Mouse (Mus musculus): ENCODE measurements around the gene Zfp729b. TPM values are rescaled to one million over a fixed set of nuclear protein-coding genes. Genes with fewer than 3 reads are reported as not detected.
A peak's percentile ranks its signal among the peaks of the same experiment; 100 is the strongest.

Gene Zfp729b
- total RNA-seq (2021) (1 to 10 TPM; 3.5 to 3.9 TPM), polyA plus RNA-seq (2012; rRNA removed) (0.49 and 0.91 TPM in 2 replicates)
- long read RNA-seq, full-length matches to known transcripts = 3 of 3 reads
- long read RNA-seq, partial matches to known transcripts = 0 of 3 reads
- long read RNA-seq, other reads (novel, unspliced or antisense) = 0 of 3 reads

DNA sequence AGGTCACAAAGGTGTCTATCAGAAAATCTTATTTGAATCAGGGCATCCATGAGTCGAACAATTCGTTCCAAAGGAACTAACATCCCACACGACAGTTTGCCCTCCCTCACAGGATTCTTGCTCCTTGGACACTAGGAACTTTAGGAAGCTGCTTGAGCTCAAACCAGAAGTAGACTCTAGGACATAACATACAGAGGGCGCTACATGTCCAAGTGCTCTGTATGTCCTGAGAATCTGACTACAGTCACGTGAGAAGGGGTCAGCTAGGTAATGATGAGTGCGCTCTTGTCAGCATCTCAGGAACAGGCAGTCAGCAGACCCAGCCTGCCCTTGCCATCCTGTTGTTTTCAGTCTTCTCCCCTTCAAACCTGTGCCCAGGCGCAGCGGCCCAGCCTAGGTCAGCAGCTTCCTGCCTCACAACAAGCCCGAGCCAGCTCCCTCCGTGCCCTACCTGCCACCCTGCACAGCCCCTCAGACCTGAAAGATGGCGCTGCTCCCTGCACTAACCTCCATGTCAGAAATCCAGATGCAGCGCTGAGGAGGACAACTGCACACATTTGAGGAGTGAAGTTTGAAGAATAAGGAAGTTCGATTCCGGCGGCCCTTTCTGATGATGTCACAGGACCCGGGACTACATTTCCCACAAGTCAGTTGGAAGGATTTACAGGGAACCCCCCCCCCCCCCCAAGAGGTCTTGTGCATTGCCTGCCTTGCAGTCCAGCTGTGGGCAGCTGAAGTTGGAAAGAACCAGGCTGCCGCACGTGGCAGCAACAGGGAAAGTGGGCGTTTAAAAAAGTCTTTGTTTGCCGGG lies at the start of gene Zfp729b:
Gene Zfp729b, minus strand, starts transcription at position 642 of the 811 bp plus-strand sequence.
- H3K4me1 ChIP-seq (ENCODE audit: control insufficient read depth, insufficient read depth, low read length) = peaks cover 1% of the 10 kb centered on the region; the same call in 1 of the 2 replicates
- TF ChIP-seq EP300 (IDR thresholded peaks at IDR 0.05; ENCODE audit: insufficient read depth, low read depth, low read length) (no peak), CTCF (IDR thresholded peaks at IDR 0.05) (peak; percentile 46)
- intact Hi-C loops (cut with DNase I) = loop anchor here (2.0 kb wide), 3 partner anchors 28 to 116 kb away; partner anchors contain the start of genes Gm49345 and Zfp729a
- H3K36me3 ChIP-seq (ENCODE audit: control insufficient read depth, insufficient read depth, low read length) = no peaks in the 10 kb centered on the region
- H3K4me3 ChIP-seq = peak within 1 kb of the TSS; percentile 77
- no peaks in the 10 kb centered on the region for H3K27me3 ChIP-seq (ENCODE audit: control insufficient read depth, insufficient read depth, low read length)
- peak within 1 kb of the TSS; percentile 59 for H3K27ac ChIP-seq
- no peaks in the 10 kb centered on the region for H3K79me2 ChIP-seq (replicated peaks; ENCODE audit: control insufficient read depth, insufficient read depth, low read length)
- peak within 1 kb of the TSS; percentile 95 for H3K9ac ChIP-seq (ENCODE audit: low read depth, low read length)
- DNase-seq = peak; percentile 90 to 94
- WGBS = 1% methylated on average over 20 of the region's 20 CpGs

DNA sequence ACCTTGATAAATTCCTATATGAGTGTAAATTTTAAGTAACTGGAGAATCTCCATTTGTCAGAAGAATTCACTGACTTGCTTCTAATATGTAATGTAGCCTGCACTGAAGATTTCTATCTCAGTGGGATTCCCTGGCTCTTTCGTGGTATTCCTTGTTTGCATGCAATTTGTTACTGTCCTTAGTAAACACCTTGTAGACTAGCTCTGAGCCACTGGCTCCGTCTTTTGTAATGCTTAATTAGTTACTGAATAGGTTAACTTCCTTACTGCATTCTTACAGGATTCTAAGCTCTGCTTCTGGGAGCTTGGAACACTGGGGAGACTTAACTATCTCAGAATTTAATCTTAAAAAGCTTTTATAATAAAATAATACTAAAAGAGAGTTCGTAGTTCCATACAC lies 43.0 kb upstream of the Zfp729b start:
- no peak for TF ChIP-seq CTCF (IDR thresholded peaks at IDR 0.05)
- no peak for TF ChIP-seq EP300 (IDR thresholded peaks at IDR 0.05; ENCODE audit: insufficient read depth, low read depth, low read length)
- no peak for TF ChIP-seq POLR2A (IDR thresholded peaks at IDR 0.05; ENCODE audit: insufficient read depth, low read depth, low read length)
- intact Hi-C loops (cut with DNase I) = no loop called here
- 58% methylated on average over 3 of the region's 3 CpGs for WGBS

DNA sequence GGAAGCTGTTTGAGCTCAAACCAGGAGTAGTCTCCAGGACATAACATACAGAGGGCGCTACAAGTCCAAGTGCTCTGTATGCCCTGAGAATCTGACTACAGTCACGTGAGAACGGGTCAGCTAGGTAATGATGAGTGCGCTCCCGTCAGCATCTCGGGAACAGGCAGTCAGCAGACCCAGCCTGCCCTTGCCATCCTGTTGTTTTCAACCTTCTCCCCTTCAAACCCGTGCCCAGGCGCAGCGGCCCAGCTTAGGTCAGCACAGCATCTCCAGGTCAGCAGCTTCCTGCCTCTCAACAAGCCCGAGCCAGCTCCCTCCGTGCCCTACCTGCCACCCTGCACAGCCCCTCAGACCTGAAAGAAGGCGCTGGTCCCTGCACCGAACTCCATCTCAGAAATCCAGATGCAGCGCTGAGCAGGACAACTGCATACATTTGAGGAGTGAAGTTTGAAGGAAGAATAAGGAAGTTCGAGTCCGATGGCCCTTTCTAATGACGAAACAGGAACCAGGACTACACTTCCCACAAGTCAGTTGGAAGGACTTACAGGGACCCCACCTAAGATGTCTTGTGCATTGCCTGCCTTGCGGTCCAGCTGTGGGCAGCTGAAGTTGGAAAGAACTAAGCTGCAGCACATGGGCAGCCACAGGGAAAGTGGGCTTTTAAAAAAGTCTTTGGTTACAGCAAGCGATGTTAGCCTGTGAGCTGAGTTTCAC lies 27.9 kb upstream of the Zfp729b start, which contains the start of the genes Gm49345 and Zfp729a:
Gene Gm49345, minus strand, starts transcription at position 476 of the 714 bp plus-strand sequence.
Gene Zfp729a, minus strand, starts transcription at position 498 of the 714 bp plus-strand sequence.
- intact Hi-C loops (cut with DNase I) = loop anchor here (2.0 to 5.0 kb wide), 5 partner anchors 29 to 510 kb away; partner anchors contain the start of genes Zfp729b and Zfp748
- Histone ChIP-seq H3K79me2 (replicated peaks; ENCODE audit: control insufficient read depth, insufficient read depth, low read length) (no peaks in the 10 kb centered on the region; the same call in 1 of the 2 replicates), H3K9ac (ENCODE audit: low read depth, low read length) (peak within 1 kb of the TSS; percentile 75), H3K4me3 (peak within 1 kb of the TSS; percentile 76), H3K27ac (peak within 1 kb of the TSS; percentile 75), H3K27me3 (ENCODE audit: control insufficient read depth, insufficient read depth, low read length) (no peaks in the 10 kb centered on the region), H3K4me1 (ENCODE audit: control insufficient read depth, insufficient read depth, low read length) (peaks cover 2% of the 10 kb centered on the region), H3K36me3 (ENCODE audit: control insufficient read depth, insufficient read depth, low read length) (no peaks in the 10 kb centered on the region)
- peak; percentile 86 to 88 for DNase-seq
- TF ChIP-seq POLR2A (IDR thresholded peaks at IDR 0.05; ENCODE audit: insufficient read depth, low read depth, low read length) = peak; percentile 55
- peak; percentile 52 for TF ChIP-seq CTCF (IDR thresholded peaks at IDR 0.05)
- TF ChIP-seq EP300 (IDR thresholded peaks at IDR 0.05; ENCODE audit: insufficient read depth, low read depth, low read length) = no peak; the same call in none of the 2 replicates
- WGBS = under 1% methylated on average over 19 of the region's 19 CpGs

More for the DNA sequence above, 43.0 kb upstream of the Zfp729b start:
- Histone ChIP-seq H3K4me3 (no peak overlapping the region), H3K27ac (no peak overlapping the region), H3K9ac (ENCODE audit: low read depth, low read length) (no peak overlapping the region), H3K27me3 (ENCODE audit: control insufficient read depth, insufficient read depth, low read length) (no peaks in the 10 kb centered on the region), H3K79me2 (replicated peaks; ENCODE audit: control insufficient read depth, insufficient read depth, low read length) (no peaks in the 10 kb centered on the region), H3K36me3 (ENCODE audit: control insufficient read depth, insufficient read depth, low read length) (no peaks in the 10 kb centered on the region), H3K4me1 (ENCODE audit: control insufficient read depth, insufficient read depth, low read length) (no peaks in the 10 kb centered on the region)
- no peak for DNase-seq

DNA sequence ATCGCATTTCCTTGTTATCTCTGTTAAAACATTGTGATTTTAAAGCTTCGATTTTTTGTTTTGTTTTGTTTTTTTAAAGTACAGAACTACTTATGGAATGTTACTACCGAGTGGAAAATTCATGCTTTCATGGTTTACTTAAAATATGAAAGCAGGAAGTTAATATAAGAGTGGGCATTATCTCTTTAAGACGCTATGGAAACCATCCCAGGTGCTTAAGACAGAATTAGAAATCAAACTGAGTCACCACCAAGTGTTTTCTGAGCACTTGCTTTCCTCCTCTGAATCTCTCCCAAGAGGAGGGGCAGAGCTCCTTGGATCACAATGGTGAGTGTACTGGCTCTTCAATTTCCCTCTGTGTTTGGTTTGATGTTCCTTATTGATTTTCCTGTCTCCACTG lies 601 bp upstream of the Zfp729b start:
- TF ChIP-seq POLR2A (IDR thresholded peaks at IDR 0.05; ENCODE audit: insufficient read depth, low read depth, low read length) = no peak
- no peak for TF ChIP-seq CTCF (IDR thresholded peaks at IDR 0.05)
- no peak for TF ChIP-seq EP300 (IDR thresholded peaks at IDR 0.05; ENCODE audit: insufficient read depth, low read depth, low read length)
- intact Hi-C loops (cut with DNase I) = loop anchor here (10.0 kb wide), 1 partner anchor 205 kb away; the partner anchor contains the start of gene Zfp273
- H3K27me3 ChIP-seq (ENCODE audit: control insufficient read depth, insufficient read depth, low read length) = no peaks in the 10 kb centered on the region
- H3K79me2 ChIP-seq (replicated peaks; ENCODE audit: control insufficient read depth, insufficient read depth, low read length) = no peaks in the 10 kb centered on the region
- H3K27ac ChIP-seq = no peak overlapping the region
- H3K4me1 ChIP-seq (ENCODE audit: control insufficient read depth, insufficient read depth, low read length) = peaks cover 1% of the 10 kb centered on the region; the same call in 1 of the 2 replicates
- peak overlapping the region; percentile 77; the same call in 1 of the 2 replicates for H3K4me3 ChIP-seq
- 57% methylated on average over 4 of the region's 4 CpGs for WGBS
- no peak overlapping the region for H3K9ac ChIP-seq (ENCODE audit: low read depth, low read length)
- DNase-seq = no peak
- no peaks in the 10 kb centered on the region for H3K36me3 ChIP-seq (ENCODE audit: control insufficient read depth, insufficient read depth, low read length)

DNA sequence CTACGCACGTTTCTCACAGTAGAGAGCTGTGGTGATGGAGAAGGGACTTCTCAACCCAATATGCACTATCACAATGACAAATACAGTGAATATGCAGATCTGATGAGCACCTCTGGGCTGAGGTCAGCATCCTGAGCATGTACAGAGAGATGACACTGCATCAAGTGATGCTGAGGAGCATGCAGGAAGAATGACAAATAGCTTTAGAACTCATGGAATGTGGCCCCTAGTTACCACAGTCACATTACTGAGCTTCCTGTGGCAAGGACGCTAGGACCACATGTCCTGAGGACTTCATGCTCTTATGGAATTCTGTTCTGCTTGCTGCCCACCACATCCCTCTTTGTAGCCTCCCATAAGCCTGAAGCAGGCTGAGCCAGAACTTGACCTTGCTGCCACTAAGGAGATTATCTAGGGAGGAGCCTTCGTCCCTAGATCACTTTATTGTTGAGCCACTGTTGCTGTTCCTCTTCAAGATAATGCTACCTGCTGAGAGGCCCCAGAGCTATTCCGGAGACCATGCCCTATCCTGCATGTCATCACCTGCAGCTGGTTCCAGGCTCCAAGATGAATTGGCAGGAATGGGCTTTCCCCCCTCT lies 36.8 kb downstream of the Zfp729b start:
- no peaks in the 10 kb centered on the region for H3K4me1 ChIP-seq (ENCODE audit: control insufficient read depth, insufficient read depth, low read length)
- no peak overlapping the region for H3K9ac ChIP-seq (ENCODE audit: low read depth, low read length)
- no peak for DNase-seq
- no peaks in the 10 kb centered on the region for H3K36me3 ChIP-seq (ENCODE audit: control insufficient read depth, insufficient read depth, low read length)
- no peak overlapping the region for H3K4me3 ChIP-seq
- intact Hi-C loops (cut with DNase I) = no loop called here
- H3K27me3 ChIP-seq (ENCODE audit: control insufficient read depth, insufficient read depth, low read length) = no peaks in the 10 kb centered on the region
- WGBS = 56% methylated on average over 5 of the region's 5 CpGs
- H3K79me2 ChIP-seq (replicated peaks; ENCODE audit: control insufficient read depth, insufficient read depth, low read length) = no peaks in the 10 kb centered on the region
- TF ChIP-seq CTCF (IDR thresholded peaks at IDR 0.05) (no peak), EP300 (IDR thresholded peaks at IDR 0.05; ENCODE audit: insufficient read depth, low read depth, low read length) (no peak), POLR2A (IDR thresholded peaks at IDR 0.05; ENCODE audit: insufficient read depth, low read depth, low read length) (no peak)
- no peak overlapping the region for H3K27ac ChIP-seq

Data from heart, adult 2 months (tissue).